Mouse (Mus musculus): ENCODE results near the gene Ccr8. TPM values are rescaled to one million over a fixed set of nuclear protein-coding genes. Genes with fewer than 3 reads are reported as not detected.
A peak's percentile ranks its signal among the peaks of the same experiment; 100 is the strongest.

The Ccr8 gene
- polyA plus RNA-seq, 1 experiment, result 0.82 TPM

- Histone ChIP-seq H3K27me3 (ENCODE audit: control insufficient read depth, insufficient read depth, low read length) (no peaks in the 10 kb centered on the region), H3K4me1 (ENCODE audit: control insufficient read depth, insufficient read depth, insufficient read length) (peaks cover 2% of the 10 kb centered on the region; the same call in 1 of the 2 replicates), H3K4me3 (ENCODE audit: extremely low read depth, insufficient read depth, insufficient read length) (no peak overlapping the region), H3K36me3 (ENCODE audit: control insufficient read depth, insufficient read depth, low read length) (peaks cover 13% of the 10 kb centered on the region), H3K27ac (ENCODE audit: insufficient read depth, low read length) (peak overlapping the region; percentile 34; the same call in 1 of the 2 replicates)
- no peak for DNase-seq (ENCODE audit: low read depth in 1 of 2, low spot score in 2 of 2)
- WGBS, result 88% methylated on average over 17 of the region's 17 CpGs
- TF ChIP-seq POLR2A (IDR thresholded peaks at IDR 0.05; ENCODE audit: low read depth, low read length) (no peak), CTCF (IDR thresholded peaks at IDR 0.05; ENCODE audit: extremely low read depth, insufficient read depth, insufficient read length, insufficient replicate concordance) (no peak)
Observed at GRCm38 (mm10) chr9:120114051-120114788, 22.3 kb downstream of the Ccr8 start.

GRCm38 (mm10) chr9:120114789-120115151 lies 22.9 kb downstream of the Ccr8 start:
- no peak for DNase-seq (ENCODE audit: low read depth in 1 of 2, low spot score in 2 of 2)
- Histone ChIP-seq H3K4me1 (ENCODE audit: control insufficient read depth, insufficient read depth, insufficient read length) (peaks cover 2% of the 10 kb centered on the region; the same call in 1 of the 2 replicates), H3K27ac (ENCODE audit: insufficient read depth, low read length) (peak overlapping the region; percentile 34; the same call in 1 of the 2 replicates), H3K36me3 (ENCODE audit: control insufficient read depth, insufficient read depth, low read length) (peaks cover 15% of the 10 kb centered on the region), H3K4me3 (ENCODE audit: extremely low read depth, insufficient read depth, insufficient read length) (0 out of 2 replicates have a peak overlapping the region, but pooled peaks have one; percentile 16), H3K27me3 (ENCODE audit: control insufficient read depth, insufficient read depth, low read length) (no peaks in the 10 kb centered on the region)
- 81% methylated on average over 2 of the region's 2 CpGs for WGBS
- no peak for TF ChIP-seq CTCF (IDR thresholded peaks at IDR 0.05; ENCODE audit: extremely low read depth, insufficient read depth, insufficient read length, insufficient replicate concordance)
- no peak for TF ChIP-seq POLR2A (IDR thresholded peaks at IDR 0.05; ENCODE audit: low read depth, low read length)

GRCm38 (mm10) chr9:120115580-120115979 lies 23.7 kb downstream of the Ccr8 start:
- no peak for TF ChIP-seq CTCF (IDR thresholded peaks at IDR 0.05; ENCODE audit: extremely low read depth, insufficient read depth, insufficient read length, insufficient replicate concordance)
- no peak for TF ChIP-seq POLR2A (IDR thresholded peaks at IDR 0.05; ENCODE audit: low read depth, low read length)
- H3K27ac ChIP-seq (ENCODE audit: insufficient read depth, low read length), result peak overlapping the region; percentile 32; the same call in 1 of the 2 replicates
- no peak overlapping the region for H3K4me3 ChIP-seq (ENCODE audit: extremely low read depth, insufficient read depth, insufficient read length)
- 72% methylated on average over 5 of the region's 5 CpGs for WGBS
- H3K27me3 ChIP-seq (ENCODE audit: control insufficient read depth, insufficient read depth, low read length), result no peaks in the 10 kb centered on the region
- no peak for DNase-seq (ENCODE audit: low read depth in 1 of 2, low spot score in 2 of 2)
- peaks cover 22% of the 10 kb centered on the region for H3K36me3 ChIP-seq (ENCODE audit: control insufficient read depth, insufficient read depth, low read length)
- peaks cover 2% of the 10 kb centered on the region; the same call in 1 of the 2 replicates for H3K4me1 ChIP-seq (ENCODE audit: control insufficient read depth, insufficient read depth, insufficient read length)

GRCm38 (mm10) chr9:120116184-120116624 lies 24.3 kb downstream of the Ccr8 start:
- WGBS, result 61% methylated on average over 8 of the region's 8 CpGs
- Histone ChIP-seq H3K36me3 (ENCODE audit: control insufficient read depth, insufficient read depth, low read length) (peaks cover 28% of the 10 kb centered on the region), H3K4me1 (ENCODE audit: control insufficient read depth, insufficient read depth, insufficient read length) (peaks cover under 1% of the 10 kb centered on the region; the same call in 1 of the 2 replicates), H3K27me3 (ENCODE audit: control insufficient read depth, insufficient read depth, low read length) (no peaks in the 10 kb centered on the region), H3K4me3 (ENCODE audit: extremely low read depth, insufficient read depth, insufficient read length) (no peak overlapping the region), H3K27ac (ENCODE audit: insufficient read depth, low read length) (0 out of 2 replicates have a peak overlapping the region, but pooled peaks have one; percentile 21)
- DNase-seq (ENCODE audit: low read depth in 1 of 2, low spot score in 2 of 2), result no peak
- TF ChIP-seq POLR2A (IDR thresholded peaks at IDR 0.05; ENCODE audit: low read depth, low read length) (no peak), CTCF (IDR thresholded peaks at IDR 0.05; ENCODE audit: extremely low read depth, insufficient read depth, insufficient read length, insufficient replicate concordance) (no peak)

DNA sequence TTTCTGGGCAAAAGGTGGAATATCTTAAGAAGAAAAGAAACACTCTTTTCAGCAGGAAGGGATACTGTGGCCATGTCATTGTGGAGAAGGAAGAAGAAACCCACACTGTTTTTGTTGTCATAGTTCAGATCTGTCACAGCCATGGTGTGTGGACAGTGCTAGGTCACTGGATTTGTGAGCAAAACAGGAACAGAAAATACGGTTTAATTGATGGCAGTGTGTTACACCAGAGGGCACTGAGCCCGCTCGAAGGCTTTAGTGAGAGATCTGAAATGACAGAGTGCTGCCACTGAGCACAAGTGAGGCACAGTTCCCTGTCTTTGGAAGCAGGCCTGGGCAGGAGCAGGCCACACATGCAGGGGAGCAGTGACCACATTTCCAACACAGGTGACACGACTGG lies 26.3 kb downstream of the Ccr8 start:
- no peaks in the 10 kb centered on the region for H3K27me3 ChIP-seq (ENCODE audit: control insufficient read depth, insufficient read depth, low read length)
- no peaks in the 10 kb centered on the region for H3K4me1 ChIP-seq (ENCODE audit: control insufficient read depth, insufficient read depth, insufficient read length)
- TF ChIP-seq POLR2A (IDR thresholded peaks at IDR 0.05; ENCODE audit: low read depth, low read length), result no peak
- no peak for TF ChIP-seq CTCF (IDR thresholded peaks at IDR 0.05; ENCODE audit: extremely low read depth, insufficient read depth, insufficient read length, insufficient replicate concordance)
- H3K27ac ChIP-seq (ENCODE audit: insufficient read depth, low read length), result 0 out of 2 replicates have a peak overlapping the region, but pooled peaks have one; percentile 6
- 80% methylated on average over 4 of the region's 4 CpGs for WGBS
- DNase-seq (ENCODE audit: low read depth in 1 of 2, low spot score in 2 of 2), result no peak
- no peak overlapping the region for H3K4me3 ChIP-seq (ENCODE audit: extremely low read depth, insufficient read depth, insufficient read length)
- H3K36me3 ChIP-seq (ENCODE audit: control insufficient read depth, insufficient read depth, low read length), result peaks cover 39% of the 10 kb centered on the region

- Histone ChIP-seq H3K4me3 (ENCODE audit: extremely low read depth, insufficient read depth, insufficient read length) (no peak overlapping the region), H3K27me3 (ENCODE audit: control insufficient read depth, insufficient read depth, low read length) (no peaks in the 10 kb centered on the region), H3K36me3 (ENCODE audit: control insufficient read depth, insufficient read depth, low read length) (peaks cover 49% of the 10 kb centered on the region), H3K4me1 (ENCODE audit: control insufficient read depth, insufficient read depth, insufficient read length) (no peaks in the 10 kb centered on the region), H3K27ac (ENCODE audit: insufficient read depth, low read length) (no peak overlapping the region)
- DNase-seq (ENCODE audit: low read depth in 1 of 2, low spot score in 2 of 2), result no peak
- 97% methylated on average over 7 of the region's 7 CpGs for WGBS
- TF ChIP-seq CTCF (IDR thresholded peaks at IDR 0.05; ENCODE audit: extremely low read depth, insufficient read depth, insufficient read length, insufficient replicate concordance) (no peak), POLR2A (IDR thresholded peaks at IDR 0.05; ENCODE audit: low read depth, low read length) (no peak)
Observed at GRCm38 (mm10) chr9:120120503-120120902, 28.6 kb downstream of the Ccr8 start.

- 49% methylated on average over 11 of the region's 11 CpGs for WGBS
- Histone ChIP-seq H3K27ac (ENCODE audit: insufficient read depth, low read length) (peak overlapping the region; percentile 85), H3K4me3 (ENCODE audit: extremely low read depth, insufficient read depth, insufficient read length) (no peak overlapping the region), H3K36me3 (ENCODE audit: control insufficient read depth, insufficient read depth, low read length) (peaks cover 44% of the 10 kb centered on the region), H3K27me3 (ENCODE audit: control insufficient read depth, insufficient read depth, low read length) (no peaks in the 10 kb centered on the region), H3K4me1 (ENCODE audit: control insufficient read depth, insufficient read depth, insufficient read length) (peaks cover 8% of the 10 kb centered on the region)
- DNase-seq (ENCODE audit: low read depth in 1 of 2, low spot score in 2 of 2), result no peak
- TF ChIP-seq CTCF (IDR thresholded peaks at IDR 0.05; ENCODE audit: extremely low read depth, insufficient read depth, insufficient read length, insufficient replicate concordance), result no peak
- no peak for TF ChIP-seq POLR2A (IDR thresholded peaks at IDR 0.05; ENCODE audit: low read depth, low read length)
Observed at GRCm38 (mm10) chr9:120126868-120127267, 35.0 kb downstream of the Ccr8 start.
